Mouse (Mus musculus) gastrocnemius, postnatal 4 days (tissue): Measurements from ENCODE around the gene Ube2s. TPM values are rescaled to one million over a fixed set of nuclear protein-coding genes. Genes with fewer than 3 reads are reported as not detected.

ENCODE experiments used
- DNase-seq, 2 experiments: peaks; one replicate each; pipeline ENCODE4 v3.0.0; 2021 to 2022; ENCODE audit warnings: low spot score in 2 of 2, mixed read lengths in 2 of 2
- total RNA-seq, 2 experiments: library from RNA; stranded (reverse); gene quantifications; 2 replicates each; pipeline ENCODE4 v1.2.3; 2021

The Ube2s gene
- total RNA-seq, 2 experiments from 2014 or later, result 122 to 140 TPM

DNA sequence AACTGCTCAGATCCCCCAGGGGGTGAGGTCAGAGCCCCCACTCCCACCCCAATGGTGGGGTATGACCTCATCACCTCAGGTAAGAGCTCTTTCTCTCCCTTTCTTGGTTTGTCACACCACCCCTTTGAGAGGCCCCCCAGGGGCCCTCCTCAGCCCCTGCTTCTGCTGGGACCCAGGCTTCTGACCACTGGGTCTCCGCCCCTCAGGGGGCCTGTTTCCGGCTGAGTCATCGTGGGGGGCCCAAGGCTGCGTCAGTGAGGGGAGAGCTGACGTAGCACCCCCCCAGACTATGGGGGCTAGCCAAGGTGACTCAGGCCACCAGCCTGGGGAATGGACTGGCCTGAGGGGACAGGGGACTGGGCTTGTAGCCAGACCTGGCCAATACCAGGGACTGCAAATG, 32.5 kb downstream of the Ube2s start:
- DNase-seq, result no peak

DNA sequence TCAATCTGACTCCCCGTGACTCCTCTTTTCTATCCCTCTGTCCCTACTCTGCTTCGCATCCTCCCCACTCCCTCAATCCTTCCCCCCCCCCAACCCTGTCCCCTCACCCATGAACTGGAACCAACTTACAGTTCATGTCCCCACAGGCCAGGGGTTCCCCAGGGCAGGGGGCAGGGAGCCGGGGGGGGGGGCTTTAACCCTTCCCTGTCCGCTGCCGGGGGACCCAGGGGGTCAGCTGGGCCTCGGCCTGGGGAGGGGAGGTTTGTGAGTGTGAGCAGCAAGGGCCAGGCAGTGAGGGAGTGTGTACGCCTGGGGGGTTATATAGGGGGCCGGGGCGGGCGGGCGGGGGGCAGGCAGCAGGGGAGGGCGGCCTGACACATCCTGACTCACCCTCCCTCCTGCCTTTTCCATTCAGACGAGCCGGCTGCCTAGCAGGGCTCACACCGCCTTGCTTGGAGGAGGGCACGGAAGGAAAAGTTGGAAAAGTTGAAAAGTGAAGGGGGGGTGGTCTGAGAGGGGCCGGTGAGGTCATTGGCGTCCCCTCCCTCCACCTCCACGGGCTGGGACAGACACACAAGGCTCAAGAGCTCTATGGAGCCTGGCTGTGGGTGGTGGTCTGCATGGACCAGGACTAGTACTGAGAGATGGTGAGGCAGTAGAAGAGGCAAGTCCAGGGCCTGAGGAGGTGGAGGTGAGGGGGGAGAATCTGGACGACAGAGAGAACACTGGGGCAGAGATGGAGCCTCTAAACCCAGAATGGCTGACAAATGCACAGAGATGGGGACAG, 34.3 kb downstream of the Ube2s start:
- DNase-seq, result no peak

DNA sequence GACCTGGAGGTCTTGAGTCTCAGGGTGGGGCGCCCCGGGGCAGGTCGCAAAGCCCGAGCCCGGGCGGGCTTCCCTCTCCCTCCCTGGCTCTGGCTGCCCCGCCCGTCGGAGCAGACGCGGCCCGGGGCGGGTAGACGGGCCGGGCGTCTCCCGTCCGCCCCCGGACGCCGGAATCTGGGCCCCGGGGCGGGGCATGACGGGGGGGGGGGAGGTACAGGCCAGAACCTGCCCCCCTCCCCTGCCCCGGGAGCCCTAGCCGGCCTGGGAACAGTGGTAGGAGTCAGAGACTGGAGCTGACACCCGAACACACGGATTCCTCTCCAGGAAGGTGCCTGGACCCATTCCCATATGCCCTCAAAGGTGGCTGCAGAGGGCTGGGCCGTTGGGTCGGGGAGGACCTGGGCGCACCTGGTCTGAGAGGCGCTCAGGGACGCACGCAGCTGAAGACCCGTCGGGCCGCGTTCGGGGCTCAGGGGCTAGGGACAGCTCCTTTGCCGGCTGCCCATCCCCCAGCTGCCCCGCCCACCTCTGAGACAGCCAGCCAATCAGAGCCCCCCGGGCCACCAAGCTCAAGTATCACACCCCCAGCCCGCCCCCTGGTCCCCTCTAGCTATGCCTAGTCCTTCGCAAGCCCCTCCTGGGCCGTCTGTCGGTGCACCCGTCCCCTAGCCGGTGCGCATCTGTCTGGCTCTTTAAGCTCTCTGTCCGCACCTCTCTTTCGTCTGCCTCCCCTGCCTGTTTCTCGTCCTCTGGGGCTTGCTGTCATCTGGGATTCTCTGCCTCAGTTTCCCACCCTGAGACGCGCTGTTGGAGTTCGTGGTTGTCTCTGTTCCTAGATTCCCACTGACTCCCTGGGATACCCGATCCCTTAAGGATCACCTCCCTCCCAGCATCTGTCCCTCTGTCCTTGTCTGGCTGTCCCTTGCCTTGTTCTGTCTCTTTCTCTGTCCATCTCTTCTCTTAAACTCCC, 35.2 kb downstream of the Ube2s start:
- peak in 1 of 2 experiments; percentile 69 for DNase-seq

DNA sequence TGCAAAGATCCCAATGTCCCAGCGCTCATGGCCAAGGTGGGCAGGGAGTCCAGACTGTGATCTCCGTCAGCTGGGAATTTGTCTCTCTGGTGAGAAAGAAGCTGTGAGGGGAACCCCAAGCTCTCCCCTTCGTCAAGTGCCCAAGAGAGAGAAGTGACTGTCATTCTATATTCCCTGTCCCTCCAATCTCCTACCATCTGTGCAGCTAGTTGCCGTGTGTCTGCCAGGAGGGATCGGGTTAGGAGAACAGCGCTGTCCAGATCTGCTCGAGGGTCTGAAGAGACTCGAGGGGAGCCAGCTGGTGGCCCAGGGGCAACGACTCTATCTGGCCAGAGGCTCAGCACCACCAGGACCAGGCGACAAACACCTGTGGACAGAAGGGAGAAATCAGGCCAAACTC, 36.3 kb downstream of the Ube2s start:
- DNase-seq, result no peak

DNA sequence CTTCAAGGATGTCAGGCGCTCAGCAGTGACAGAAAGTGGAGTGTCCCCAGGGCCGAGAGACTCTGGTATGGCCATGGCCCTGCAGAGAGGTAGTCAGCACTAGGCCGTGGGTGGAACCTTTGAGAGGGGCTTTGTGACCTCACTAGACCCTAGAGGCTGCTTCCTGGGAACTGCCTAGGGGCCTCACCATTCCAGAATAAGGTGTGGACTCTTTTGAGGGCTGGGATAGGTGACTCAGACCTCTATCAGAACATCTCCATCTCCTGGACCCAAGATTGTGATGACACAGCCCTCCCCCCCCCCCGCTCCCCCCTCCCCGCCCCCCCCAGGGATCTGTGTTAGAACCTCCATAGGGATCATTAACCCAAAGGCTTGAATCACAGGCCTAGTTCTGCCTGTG, 41.2 kb downstream of the Ube2s start, which contains the start of gene Fam71e2:
Gene Fam71e2 (minus strand): TSS at position 101 of the 400 bp plus-strand sequence.
- DNase-seq, result no peak

DNA sequence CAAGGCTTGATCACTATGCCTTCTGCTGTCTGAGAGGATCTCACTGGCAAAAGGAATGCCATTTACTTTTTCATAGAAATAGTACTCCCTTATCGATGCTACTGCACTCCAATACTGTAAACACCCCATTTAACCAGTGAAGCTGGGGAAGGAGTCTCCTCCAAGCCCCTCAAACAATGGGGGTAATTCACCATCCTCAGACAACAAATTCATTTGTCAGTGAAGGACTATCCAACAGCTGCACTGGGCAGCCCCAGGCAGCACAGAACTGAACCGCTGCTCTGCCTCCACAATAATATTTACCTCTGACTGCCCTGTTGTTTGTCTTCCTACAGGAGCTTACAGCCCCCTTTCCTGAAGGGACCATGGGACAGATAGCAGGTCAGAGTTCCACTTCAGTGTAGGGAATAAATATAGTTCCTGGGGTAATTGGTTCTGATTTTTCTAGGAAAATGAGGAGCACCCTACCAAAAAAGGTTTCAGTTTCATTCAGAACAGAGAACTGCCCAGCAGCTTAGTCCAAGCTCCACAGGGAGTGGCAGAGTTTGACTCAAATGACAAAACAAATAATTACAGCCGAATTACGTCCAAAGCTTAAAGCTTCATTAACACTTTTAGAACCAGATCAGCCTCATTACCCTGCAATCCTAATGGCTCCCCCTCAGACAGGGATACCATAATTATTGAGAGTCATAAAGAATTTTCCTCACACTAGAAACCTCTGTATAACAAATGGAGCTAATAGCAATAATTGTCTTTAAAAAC, 47.3 kb downstream of the Ube2s start:
- DNase-seq, result no peak

DNA sequence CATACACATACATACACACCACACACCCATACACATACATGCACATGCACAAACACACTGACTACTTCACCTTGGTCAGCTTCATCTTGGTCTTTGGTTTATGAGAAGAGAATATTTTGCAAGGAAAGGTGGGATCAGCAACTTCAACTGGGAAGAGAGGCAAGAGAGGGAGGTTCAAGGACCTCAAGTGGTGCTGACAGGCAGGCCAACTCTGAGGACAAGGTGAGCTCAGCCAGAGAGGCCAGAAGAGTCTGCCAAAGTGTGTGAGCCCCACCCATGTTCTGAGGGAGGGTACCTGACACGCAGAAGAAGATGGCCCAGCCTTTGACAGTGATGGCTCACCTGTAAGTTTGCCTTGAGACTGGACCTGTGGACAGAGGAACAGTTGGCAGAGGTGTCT, 52.7 kb downstream of the Ube2s start:
- no peak for DNase-seq

DNA sequence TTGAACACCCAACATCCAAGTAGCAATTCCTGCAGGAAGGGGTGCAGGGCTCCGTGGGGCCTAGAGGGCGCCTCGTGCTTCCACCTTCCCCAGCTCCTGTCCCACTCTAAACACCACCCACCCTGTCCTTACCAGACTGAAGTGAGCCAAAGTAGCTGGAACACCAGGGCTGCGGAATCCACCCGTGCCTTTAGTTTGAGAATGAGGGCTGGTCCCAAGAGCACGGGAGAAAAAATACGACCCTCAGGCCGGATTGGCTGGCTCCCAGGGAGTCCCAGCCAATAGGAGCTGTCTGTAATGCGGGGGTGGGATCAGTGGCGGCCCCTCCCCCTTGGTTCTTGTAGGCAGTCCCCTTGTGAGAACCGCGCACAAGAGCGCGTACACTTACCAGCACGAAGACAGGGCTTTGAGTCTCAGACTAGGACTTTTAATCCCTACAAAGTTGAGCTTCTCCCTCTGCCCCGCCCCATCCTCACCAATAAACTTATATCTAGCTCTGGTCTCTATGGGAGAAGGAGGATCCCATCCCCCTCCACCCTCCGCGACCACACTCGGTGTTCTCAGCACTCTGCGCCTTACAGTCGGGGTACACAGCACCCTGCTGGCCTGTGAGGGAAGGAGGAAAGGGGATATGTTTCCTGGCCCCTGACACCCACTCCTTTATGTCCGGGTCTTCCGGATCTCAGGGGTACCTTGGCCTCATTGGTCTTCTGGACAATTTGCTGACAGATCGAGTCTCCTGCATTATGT, 59.4 kb downstream of the Ube2s start, which contains the start of gene Cox6b2:
Gene Cox6b2 (minus strand): TSS at position 274 of the 750 bp plus-strand sequence.
- peak; percentile 51 to 71 for DNase-seq

DNA sequence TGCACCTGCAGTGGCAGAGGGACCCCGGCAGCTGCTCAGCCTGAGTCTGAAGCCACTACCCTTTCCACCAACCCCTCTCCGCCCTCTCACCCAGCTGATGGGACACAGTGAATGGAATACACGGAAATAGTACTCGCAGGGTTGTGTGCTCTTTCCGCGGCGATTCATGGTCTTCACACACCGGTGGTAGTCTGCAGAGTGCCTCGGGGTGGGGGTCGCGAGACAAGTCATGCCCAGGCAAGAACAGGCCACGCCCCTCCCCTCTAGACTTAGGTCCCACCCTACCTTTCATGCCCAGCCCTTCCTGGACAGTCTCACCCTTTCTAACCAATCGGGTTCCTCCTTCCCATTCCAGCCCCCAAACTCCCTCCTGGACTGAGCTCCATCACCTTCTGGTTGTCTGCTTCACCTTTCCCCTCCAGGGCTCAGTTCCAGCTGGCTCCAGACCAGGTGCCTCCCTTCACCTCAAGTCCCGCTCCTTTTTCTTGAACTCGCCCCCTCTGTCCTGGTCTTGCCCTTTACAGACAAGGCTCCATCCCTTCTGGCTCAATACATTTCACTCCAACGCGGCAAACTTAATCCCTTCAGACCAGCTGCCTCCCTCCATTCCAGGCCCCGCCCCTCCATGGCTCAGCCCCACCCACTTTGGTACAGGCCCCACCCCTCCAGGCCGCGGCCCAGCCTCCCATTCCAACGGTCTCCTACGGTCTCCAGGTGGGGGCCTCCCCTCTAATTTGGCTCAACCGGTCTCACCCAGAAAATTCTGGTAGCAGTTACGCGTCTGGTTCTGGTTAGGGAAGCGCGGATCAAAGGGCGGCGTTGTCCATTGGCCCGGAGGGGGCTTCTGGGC, 60.2 kb downstream of the Ube2s start:
- peak in 1 of 2 experiments; percentile 43 for DNase-seq

DNA sequence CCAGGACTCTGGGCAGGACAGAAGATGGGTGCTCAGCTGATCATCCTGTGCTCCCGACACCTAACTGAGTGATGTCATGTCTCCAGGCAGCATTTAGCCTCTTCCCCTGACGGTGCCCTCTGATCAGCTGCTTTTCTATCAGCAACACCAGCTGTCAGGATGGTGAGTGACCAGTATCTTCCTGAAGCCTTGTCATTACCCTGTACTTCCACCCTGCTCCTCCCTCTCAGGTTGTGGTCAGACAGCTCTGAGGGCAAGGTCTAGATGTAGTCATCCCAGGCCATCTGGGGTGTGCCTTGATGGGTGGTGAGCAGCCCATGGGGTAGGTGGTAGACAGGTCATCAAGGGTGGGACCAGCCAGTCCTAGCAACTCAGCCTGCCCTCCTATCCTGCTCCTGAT, 63.2 kb downstream of the Ube2s start:
- DNase-seq, result no peak

DNA sequence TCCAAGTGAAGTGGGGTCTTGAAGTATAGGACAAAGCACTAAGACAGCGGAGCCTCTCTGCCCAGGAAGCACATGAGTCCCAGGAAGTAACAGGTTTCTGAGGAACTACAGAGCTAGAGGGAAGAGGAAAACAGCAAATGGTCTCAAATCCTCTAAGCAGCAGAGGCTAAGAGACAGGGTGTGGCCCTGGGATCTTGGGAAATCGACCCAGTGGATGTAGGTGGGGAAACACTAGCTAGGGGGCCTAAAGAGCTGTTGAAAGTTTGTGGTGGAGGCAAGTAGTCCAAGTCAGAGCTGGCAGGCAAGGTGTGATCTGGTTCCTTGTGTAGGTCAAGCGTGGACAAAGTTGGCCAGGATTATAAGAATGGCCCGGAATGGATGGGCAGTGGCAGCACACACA, 64.1 kb downstream of the Ube2s start:
- DNase-seq, result no peak

DNA sequence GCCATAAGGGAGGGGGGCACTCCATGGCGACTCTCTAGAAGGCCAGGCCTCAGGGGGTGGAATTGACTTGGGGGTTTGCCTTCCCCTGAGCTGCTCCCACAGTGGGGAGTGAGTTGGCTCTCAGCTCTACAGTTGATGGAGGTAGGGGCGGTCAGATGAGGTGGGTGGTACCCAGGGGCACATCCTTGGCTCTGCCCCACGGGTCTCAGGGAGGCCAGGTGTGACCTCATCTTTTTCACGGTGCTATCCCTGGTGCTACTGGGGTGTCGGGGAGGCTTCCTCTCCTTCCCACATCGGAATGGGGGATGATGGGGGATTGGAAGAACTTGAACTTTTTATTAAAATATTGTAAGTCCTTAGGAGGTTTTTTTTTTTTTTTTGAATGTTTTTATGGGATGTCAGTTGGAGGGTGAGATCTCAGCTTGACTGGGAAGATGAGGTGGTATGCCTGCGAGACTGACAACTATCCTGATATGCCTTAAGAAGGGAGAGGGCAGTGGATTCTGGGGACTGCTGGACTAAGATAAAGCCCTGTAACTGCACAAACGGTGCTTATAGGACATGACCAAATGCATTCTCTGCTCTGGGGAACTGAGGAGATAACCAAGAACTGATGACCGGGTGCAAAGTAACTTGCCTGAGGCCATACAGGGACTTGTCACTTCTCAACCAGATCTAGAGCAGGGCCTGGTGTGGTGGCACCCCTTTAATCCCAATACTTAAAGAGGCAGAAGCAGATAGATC, 65.1 kb downstream of the Ube2s start:
- no peak for DNase-seq

DNA sequence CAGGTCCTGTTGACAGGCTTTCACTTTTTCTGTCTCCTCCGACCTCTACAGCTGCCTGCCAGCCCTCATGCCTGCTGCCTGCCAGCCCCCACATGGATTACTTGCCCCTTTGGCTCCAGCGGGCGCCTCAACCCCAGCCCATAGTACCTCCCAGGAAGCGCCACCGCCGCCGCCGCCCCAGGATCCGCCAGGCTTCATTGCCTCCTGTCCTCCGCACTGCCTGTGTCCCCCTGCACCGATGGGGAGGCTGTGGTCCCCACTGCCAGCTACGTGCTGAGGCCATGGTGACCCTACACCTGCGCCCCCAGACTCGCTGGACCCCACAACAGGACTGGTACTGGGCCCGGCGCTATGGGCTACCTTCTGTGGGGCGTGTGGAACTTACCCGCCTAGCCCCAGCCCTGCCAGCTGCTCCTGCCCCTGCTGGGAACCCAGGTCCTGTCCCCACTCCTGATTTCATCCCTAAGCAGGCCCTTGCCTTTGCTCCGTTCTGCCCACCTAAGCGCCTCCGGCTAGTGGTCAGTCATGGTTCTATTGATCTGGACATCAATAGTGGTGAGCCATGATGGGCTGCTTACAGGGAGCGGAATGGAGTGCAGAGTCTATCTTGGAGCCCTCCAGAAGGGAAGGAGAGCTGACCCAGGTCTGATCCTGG, 65.9 kb downstream of the Ube2s start:
- no peak for DNase-seq

DNA sequence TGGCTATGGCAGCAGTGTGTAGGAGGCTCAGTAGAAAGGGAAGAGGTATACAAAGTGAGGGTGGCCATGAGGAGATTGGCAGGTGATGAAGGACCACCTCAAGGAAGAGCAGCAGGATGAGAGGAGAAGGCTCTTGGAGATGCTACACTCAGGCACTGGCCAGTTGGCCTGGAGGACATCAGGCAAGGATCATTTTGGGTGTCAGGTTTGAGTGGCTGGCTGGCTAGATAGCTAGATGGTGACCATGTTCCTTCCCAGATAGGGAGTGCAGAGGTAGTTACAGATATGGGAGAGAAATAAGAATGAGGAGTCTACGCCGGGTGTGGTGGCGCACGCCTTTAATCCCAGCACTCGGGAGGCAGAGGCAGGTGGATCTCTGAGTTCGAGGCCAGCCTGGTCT, 67.5 kb downstream of the Ube2s start:
- DNase-seq, result no peak
